Mouse (Mus musculus) liver, embryonic 14.5 days (tissue): ENCODE results near the gene Slco1b2.

Experiments
- CTCF ChIP-seq: IDR thresholded peaks from 2 replicates; pipeline ENCODE4 v1.5.1; 2016; ENCODE audit warnings: antibody characterized with exemption, low read depth, control low read depth
- EP300 ChIP-seq: IDR thresholded peaks from 2 replicates; pipeline ENCODE4 v1.6.1; 2016; ENCODE audit warnings: antibody characterized with exemption, low read depth

DNA sequence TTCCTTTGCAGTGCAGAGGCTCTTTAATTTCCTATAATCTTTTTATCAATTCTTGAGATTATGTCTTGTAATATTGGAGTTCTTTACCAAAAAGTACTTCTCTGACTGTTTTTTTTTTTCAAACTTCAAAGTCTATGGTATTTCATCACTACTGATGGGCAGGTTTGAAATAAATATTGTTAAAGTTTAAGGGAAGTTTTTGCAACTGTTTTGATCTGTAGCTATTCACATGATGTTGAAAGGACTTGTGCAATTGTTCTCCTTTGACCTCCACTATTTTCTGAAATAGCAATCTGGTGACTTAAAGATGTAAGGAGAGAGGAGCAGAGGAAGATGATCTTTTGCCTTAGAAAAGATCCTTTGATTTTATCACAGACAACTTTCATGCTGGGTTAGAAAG is 15.3 kb upstream of the Slco1b2 start:
- TF ChIP-seq CTCF = no peak
- TF ChIP-seq EP300 = no peak
